Mouse (Mus musculus): ENCODE results near the gene Siah1b.

DNA sequence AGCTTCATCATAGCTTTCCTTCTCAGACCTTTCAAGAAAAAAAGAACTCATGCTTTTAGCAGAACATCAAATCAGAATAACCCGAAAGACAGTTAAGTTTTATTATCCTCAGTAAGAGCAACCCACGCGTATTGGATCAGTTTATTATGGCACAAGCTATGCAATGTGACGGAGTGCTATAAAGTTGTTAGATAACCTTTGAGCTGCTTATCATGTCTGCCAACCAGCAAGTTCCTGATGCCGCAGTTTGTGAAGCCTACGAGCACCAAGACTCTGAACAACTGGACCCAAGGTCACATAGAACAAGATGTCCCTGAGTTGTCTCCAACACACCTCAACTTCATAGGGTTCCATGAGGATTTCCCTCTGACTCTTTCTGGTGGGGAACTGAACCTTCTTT lies 37.5 kb upstream of the Siah1b start:
- TF ChIP-seq MAFK (IDR thresholded peaks at IDR 0.05; ENCODE audit: insufficient read depth, low read depth, low read length) (no peak), ZNF384 (IDR thresholded peaks at IDR 0.05; ENCODE audit: low read depth, low read length) (no peak), HCFC1 (IDR thresholded peaks at IDR 0.05; ENCODE audit: borderline replicate concordance, insufficient read depth, low read length) (no peak)
